Mouse (Mus musculus) G1E (cell line): ENCODE measurements at regions not wholly inside any gene's neighbourhood (a gene's known extent, or its start where the extent isn't known, plus 50 kb on each side); places are given as distances from the start of the nearest gene placed in this dataset.

Experiments used
- CTCF ChIP-seq: IDR thresholded peaks from 2 replicates; pipeline ENCODE4 v1.5.1; 2012; ENCODE audit warnings: low read depth, low read length, inconsistent platforms, mixed read lengths
- GATA1 ChIP-seq: IDR thresholded peaks from 2 replicates; pipeline ENCODE4 v1.6.1; 2012; ENCODE audit warnings: borderline replicate concordance, low read length, inconsistent platforms, mixed read lengths
- GATA2 ChIP-seq: IDR thresholded peaks from 2 replicates; pipeline ENCODE4 v1.6.1; 2012; ENCODE audit warnings: low read depth, low read length, inconsistent platforms, borderline replicate concordance
- POLR2AphosphoS5 ChIP-seq: IDR thresholded peaks from 2 replicates; pipeline ENCODE4 v1.6.1; 2012; ENCODE audit warnings: low read depth, low read length, inconsistent platforms; ENCODE audit not compliant: insufficient replicate concordance
- TAL1 ChIP-seq: conservative IDR thresholded peaks from 2 replicates; pipeline ENCODE4 v1.6.1; 2012; ENCODE audit warnings: low read depth, low read length, inconsistent platforms, mixed read lengths

GRCm38 (mm10) chr11:44325066-44325465 is 74.8 kb upstream of the Il12b start:
- TF ChIP-seq CTCF: no peak
- TF ChIP-seq TAL1: no peak
- TF ChIP-seq GATA1: no peak
- no peak for TF ChIP-seq POLR2AphosphoS5
- no peak for TF ChIP-seq GATA2
